Mouse (Mus musculus): ENCODE results near the gene Aloxe3.

The Aloxe3 gene

GRCm38 (mm10) chr11:69095511-69096231, 30.0 kb upstream of the Aloxe3 start:
- no peak for DNase-seq (ENCODE audit: low spot score)

GRCm38 (mm10) chr11:69096360-69096986, 29.2 kb upstream of the Aloxe3 start:
- DNase-seq (ENCODE audit: low spot score) = no peak

DNA sequence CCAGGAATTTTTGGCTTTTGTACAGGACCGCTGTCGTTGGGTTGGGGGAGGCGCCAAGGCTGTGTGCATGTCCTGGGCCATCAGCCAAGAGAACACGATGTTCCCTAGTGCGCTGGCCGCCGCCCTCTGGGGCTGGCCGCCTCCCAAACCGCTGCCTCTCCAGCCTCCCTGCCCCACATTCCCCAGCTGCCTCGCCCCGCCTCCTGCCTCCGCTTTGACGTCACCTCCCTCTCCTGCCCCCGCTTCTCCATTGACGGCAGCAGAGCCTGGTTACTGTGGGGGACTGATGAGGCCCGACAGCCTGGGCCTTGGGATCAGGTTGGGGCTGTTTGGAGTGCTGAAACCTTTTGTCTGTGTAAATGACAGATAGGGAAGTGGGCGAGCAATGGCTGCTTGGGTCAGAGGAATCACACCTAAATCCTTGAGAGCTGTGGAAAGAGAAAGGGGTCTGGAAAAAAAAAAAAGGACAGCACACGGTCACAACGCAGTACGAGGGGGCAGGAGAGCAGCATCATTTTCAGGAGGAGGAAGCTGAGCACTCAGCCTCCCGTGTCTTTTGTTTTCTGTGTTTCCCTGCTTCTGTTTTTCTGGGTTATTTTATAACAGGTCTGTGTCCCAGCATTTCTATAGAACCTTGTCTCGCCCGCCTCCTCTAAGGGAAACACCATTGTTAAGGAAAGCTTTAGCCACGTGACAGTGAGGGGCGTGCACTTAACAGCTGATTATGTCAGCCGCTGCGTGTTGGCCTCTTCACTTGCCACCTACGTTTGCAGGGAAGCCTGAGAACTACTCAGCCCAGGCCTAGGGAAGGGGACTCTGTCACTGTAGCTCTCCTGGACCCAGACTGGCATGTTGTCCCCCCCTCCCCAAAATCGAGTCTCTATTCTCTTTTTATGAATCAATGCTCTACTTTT, 28.5 kb upstream of the Aloxe3 start:
- DNase-seq (ENCODE audit: low spot score) = peak; percentile 94

GRCm38 (mm10) chr11:69098039-69098761, 27.5 kb upstream of the Aloxe3 start:
- no peak for DNase-seq (ENCODE audit: low spot score)

DNA sequence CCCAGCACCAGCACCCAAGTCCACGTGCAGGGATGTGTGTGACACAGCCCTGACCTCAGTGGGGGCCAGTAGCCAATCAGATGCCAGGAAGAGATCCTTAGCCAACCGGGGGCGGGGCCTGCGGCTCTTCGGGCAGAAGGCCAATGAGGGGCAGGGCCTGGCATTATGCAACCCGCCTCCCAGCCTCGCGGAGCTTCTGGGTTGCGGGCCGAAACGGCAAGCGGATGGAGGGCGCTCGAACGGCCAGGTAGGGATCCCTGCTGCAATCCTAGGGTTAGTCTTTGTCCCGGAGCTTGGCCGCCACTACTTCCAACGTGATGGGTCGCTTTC, 27.0 kb upstream of the Aloxe3 start:
- peak; percentile 94 for DNase-seq (ENCODE audit: low spot score)

- DNase-seq (ENCODE audit: low spot score) = no peak
These were observed 26.4 kb upstream of the Aloxe3 start for GRCm38 (mm10) chr11:69099177-69099914.

DNA sequence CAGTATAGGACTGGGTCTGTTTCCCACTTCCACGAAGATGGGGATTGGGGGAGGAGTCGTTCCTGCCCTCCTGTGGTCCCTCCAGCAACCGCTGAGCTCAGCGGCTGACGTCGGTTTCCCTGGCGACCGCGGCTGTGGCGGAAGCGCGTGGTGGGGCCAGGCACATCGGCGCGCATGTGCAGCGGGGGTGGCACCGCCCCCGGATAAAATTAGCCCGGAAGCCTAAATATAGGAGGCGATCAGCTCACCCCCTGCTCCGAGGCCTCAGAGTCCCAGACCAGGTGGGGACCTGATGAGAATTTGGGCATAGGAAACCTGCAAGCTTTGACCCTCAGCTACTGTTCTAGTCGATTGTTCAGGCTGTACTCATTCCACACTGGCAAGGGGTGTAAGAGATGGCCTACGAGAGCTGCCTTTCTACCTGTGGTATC, 25.8 kb upstream of the Aloxe3 start:
- no peak for DNase-seq (ENCODE audit: low spot score)

DNA sequence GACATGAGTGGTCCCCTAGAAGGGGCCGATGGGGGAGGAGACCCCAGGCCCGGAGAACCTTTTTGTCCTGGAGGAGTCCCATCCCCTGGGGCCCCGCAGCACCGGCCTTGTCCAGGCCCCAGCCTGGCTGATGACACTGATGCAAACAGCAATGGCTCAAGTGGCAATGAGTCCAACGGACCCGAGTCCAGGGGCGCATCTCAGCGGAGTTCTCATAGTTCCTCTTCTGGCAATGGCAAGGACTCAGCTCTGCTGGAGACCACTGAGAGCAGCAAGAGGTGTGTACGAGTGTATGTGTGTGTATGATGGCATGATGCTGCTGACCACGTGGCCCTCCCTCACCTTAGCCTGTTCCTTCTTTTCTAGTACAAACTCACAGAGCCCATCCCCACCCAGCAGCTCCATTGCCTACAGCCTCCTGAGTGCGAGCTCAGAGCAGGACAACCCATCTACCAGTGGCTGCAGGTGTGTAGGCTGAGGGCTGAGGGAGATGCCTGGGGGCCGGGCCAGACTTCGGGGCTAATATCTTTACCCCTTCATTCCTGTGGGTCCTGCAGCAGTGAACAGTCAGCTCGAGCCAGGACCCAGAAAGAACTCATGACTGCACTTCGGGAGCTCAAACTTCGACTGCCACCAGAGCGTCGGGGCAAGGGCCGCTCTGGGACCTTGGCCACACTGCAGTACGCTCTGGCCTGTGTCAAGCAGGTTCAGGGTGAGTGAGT, 24.9 kb upstream of the Aloxe3 start:
- DNase-seq (ENCODE audit: low spot score) = no peak

DNA sequence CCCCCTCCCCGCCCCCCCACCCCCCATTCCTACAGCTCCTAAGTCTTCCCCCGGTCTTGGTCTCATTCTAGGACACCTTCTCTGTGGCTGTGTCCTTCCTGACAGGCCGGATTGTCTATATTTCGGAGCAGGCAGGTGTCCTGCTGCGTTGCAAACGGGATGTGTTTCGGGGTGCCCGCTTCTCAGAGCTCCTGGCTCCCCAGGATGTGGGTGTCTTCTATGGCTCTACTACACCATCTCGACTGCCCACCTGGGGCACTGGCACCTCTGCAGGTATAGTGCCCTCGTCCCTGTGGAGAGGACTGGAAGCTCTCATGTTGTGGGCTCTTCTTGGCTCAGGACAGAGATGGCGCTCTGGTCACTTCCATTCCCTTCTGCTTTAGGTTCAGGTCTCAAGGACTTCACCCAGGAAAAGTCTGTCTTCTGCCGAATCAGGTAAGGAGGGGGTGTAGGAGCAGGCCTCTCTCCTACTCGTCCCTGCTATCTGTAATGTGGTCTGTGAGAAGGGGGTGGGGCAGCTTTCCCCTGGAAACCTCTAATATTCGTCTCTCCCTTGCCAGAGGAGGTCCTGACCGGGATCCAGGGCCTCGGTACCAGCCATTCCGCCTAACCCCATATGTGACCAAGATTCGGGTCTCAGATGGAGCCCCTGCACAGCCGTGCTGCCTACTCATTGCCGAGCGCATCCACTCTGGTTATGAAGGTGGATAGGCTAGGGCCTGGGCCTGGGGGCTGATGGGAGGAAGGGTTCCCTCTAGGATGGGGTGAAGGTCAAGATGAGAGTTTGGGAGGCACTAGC, 23.9 kb upstream of the Aloxe3 start:
- no peak for DNase-seq (ENCODE audit: low spot score)

GRCm38 (mm10) chr11:69102403-69102725, 23.3 kb upstream of the Aloxe3 start:
- no peak for DNase-seq (ENCODE audit: low spot score)

DNA sequence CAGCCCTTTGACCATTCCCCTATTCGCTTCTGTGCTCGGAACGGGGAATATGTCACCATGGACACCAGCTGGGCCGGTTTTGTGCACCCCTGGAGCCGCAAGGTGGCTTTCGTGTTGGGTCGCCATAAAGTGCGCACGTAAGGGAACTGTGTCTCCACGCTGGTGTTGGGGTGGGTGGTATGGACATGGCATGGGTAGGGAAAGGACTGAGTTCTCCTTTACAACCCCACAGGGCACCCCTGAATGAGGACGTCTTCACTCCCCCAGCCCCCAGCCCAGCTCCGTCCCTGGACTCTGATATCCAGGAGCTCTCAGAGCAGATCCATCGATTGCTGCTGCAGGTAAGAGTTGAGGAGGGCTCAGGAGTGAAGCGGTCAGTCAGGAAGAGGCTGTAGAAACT, 22.6 kb upstream of the Aloxe3 start:
- no peak for DNase-seq (ENCODE audit: low spot score)

DNA sequence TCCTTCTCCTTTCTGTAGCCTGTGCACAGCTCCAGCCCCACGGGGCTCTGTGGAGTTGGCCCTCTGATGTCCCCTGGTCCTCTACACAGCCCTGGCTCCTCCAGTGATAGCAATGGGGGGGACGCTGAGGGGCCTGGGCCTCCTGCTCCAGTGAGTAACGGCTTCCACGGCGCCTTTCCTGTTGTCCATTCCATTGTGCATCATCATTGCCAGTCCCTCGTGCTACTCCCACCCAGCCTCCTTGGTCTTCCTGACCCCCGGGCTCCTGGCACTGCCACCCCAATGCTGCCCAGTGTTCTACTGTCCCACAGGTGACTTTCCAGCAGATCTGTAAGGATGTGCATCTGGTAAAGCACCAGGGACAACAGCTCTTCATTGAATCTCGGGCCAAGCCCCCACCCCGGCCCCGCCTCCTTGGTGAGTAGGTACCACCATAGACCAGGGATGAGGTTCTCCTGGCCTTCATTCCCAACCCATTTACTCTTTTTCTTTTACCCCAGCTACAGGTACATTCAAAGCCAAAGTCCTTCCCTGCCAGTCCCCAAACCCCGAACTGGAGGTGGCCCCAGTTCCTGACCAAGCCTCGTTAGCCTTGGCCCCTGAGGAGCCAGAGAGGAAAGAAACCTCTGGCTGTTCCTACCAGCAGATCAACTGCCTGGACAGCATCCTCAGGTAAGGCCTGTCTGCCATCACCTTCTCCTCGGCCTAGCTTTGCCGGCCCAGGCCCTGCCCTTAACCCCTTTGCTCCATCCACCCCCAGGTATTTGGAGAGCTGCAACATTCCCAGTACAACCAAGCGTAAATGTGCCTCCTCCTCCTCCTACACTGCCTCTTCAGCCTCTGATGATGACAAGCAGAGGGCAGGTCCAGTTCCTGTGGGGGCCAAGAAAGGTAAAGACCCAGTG, 21.9 kb upstream of the Aloxe3 start:
- no peak for DNase-seq (ENCODE audit: low spot score)

GRCm38 (mm10) chr11:69104487-69104886, 21.2 kb upstream of the Aloxe3 start:
- no peak for DNase-seq (ENCODE audit: low spot score)

DNA sequence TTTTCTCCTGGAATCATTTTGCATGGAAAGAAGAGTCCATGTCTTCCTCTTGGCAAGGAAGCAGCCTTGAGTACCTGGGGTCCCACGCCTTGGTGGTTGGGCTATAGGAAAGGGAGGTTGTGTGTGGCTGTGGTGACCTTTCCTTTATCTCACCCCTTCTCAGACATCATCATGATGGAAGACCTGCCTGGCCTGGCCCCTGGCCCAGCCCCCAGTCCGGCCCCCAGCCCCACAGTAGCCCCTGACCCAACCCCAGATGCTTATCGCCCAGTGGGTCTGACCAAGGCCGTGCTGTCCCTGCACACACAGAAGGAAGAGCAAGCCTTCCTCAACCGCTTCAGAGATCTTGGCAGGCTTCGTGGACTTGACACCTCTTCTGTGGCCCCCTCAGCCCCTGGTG, 20.5 kb upstream of the Aloxe3 start:
- DNase-seq (ENCODE audit: low spot score) = no peak

GRCm38 (mm10) chr11:69105796-69106195, 19.9 kb upstream of the Aloxe3 start:
- no peak for DNase-seq (ENCODE audit: low spot score)

- no peak for DNase-seq (ENCODE audit: low spot score)
These were observed 19.4 kb upstream of the Aloxe3 start for GRCm38 (mm10) chr11:69106299-69106698.

GRCm38 (mm10) chr11:69106842-69107241, 18.9 kb upstream of the Aloxe3 start:
- no peak for DNase-seq (ENCODE audit: low spot score)

- DNase-seq (ENCODE audit: low spot score) = no peak
These were observed 18.0 kb upstream of the Aloxe3 start for GRCm38 (mm10) chr11:69107676-69108075.

- no peak for DNase-seq (ENCODE audit: low spot score)
These were observed 17.5 kb upstream of the Aloxe3 start for GRCm38 (mm10) chr11:69108223-69108622.
